Mouse (Mus musculus) brain, embryonic 14.5 days (tissue): ENCODE measurements around the gene Kank2.

Source experiments
- CTCF ChIP-seq: fragments of 200-500 bp; IDR thresholded peaks from 2 replicates; pipeline ENCODE4 v1.5.1; 2012; ENCODE audit warnings: inconsistent platforms, mild to moderate bottlenecking, moderate library complexity, borderline replicate concordance; ENCODE audit not compliant: insufficient read depth, insufficient read length; ENCODE audit errors: extremely low read depth
- POLR2A ChIP-seq: fragments of 200-500 bp; IDR thresholded peaks from 2 replicates; pipeline ENCODE4 v1.6.1; 2012; ENCODE audit warnings: mild to moderate bottlenecking, inconsistent platforms, borderline replicate concordance; ENCODE audit not compliant: poor library complexity, insufficient read depth, insufficient read length, severe bottlenecking; ENCODE audit errors: extremely low read depth

DNA sequence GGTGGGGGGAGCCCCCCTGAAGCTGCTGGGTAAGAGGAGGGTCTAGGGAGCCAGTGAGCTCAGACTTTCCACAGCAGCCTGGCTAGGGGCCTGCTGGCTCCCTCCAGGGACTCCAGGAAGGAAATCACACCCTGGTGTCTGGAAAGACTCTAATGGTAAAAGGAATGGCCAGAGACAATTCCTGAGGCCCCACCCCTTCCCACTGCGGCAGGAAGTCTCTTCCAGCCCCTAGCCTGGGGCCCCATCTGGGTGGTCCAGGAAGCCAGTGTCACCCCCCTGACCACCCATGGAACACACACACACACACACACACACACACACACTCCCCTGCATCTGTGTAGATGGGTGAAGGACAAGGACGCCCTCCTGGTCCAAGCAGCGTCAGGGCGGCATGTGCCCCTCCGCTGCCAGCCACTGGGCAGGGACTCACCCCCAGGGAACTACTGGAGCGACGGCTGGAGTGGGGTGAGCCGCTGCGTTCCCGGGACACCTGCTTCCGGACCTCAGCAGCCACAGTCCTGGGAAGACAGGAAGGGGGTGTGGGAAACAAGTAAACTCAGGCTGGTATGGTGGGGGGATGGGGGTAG lies 48.3 kb upstream of the Kank2 start:
- TF ChIP-seq POLR2A (no peak), CTCF (no peak)
